Mouse (Mus musculus) MEL (cell line): ENCODE results near the gene Alas2.

Source experiments
- EP300 ChIP-seq, 2 experiments: IDR thresholded peaks; 2 replicates each; pipeline ENCODE4 v1.6.1; 2011; ENCODE audit warnings: improper control_type of control experiment in 2 of 2, low read length in 2 of 2, low read depth in 1 of 2, mild to moderate bottlenecking in 1 of 2
- POLR2A ChIP-seq, 2 experiments: IDR thresholded peaks; 2 replicates each; pipeline ENCODE4 v1.6.1; 2011 to 2012; ENCODE audit warnings: low read length in 2 of 2, mild to moderate bottlenecking in 2 of 2, control low read depth in 1 of 2, improper control_type of control experiment in 1 of 2, low read depth in 1 of 2, moderate library complexity in 1 of 2; ENCODE audit not compliant: control insufficient read depth in 1 of 2, insufficient read depth in 1 of 2, poor library complexity in 1 of 2
- TAL1 ChIP-seq: IDR thresholded peaks from 2 replicates; pipeline ENCODE4 v1.6.1; 2012; ENCODE audit warnings: mild to moderate bottlenecking, inconsistent platforms, low read length, moderate library complexity, mixed read lengths
- UBTF ChIP-seq: IDR thresholded peaks from 2 replicates; pipeline ENCODE4 v1.6.1; 2012; ENCODE audit warnings: low read depth, mild to moderate bottlenecking, inconsistent platforms, low read length, improper control_type of control experiment, moderate library complexity, borderline replicate concordance; ENCODE audit not compliant: insufficient read depth

- TF ChIP-seq EP300 (IDR thresholded peaks at IDR 0.05; ENCODE audit: low read depth in 1 of 2, low read length in 2 of 2) (peak; percentile 90 to 91), POLR2A (IDR thresholded peaks at IDR 0.05; ENCODE audit: control insufficient read depth in 1 of 2, insufficient read depth in 1 of 2, low read depth in 1 of 2, low read length in 2 of 2, poor library complexity in 1 of 2) (no peak), UBTF (no peak), TAL1 (0 out of 2 replicates have a peak, but pooled peaks have one; percentile 4)
Observed at GRCm38 (mm10) chrX:150540111-150540510, 7.1 kb upstream of the Alas2 start.
